Comparison of ENCODE assay signal across 24 mouse cellular contexts in genomic region chr12:107823768-107824394, GRCm38 (mm10).
"Had no signal": no experiment of that assay in that cellular context is flagged by ENCODE, and none has a peak within 500 bp of the region (broad histone marks: within the 10 kb centered on the region; RNA-seq: fewer than 3 reads in every experiment).

No protein-coding gene starts in this region.

- H3K4me3 ChIP-seq: limb, embryonic 12.5 days; limb, embryonic 15.5 days; midbrain, embryonic 13.5 days; myocyte; neural tube, embryonic 13.5 days; stomach, embryonic 15.5 days had no signal

- H3K36me3 ChIP-seq: limb, embryonic 12.5 days; limb, embryonic 15.5 days; midbrain, embryonic 13.5 days; neural tube, embryonic 13.5 days; stomach, embryonic 15.5 days had no signal

- H3K27ac ChIP-seq: hindbrain, postnatal 0 days; limb, embryonic 12.5 days; limb, embryonic 15.5 days; liver, embryonic 14.5 days; macrophage; midbrain, embryonic 13.5 days; neural tube, embryonic 13.5 days; stomach, embryonic 15.5 days had no signal

- DNase-seq: kidney, adult 18-20 months; kidney, adult 9 months; kidney, postnatal 14 days; kidney, postnatal 4 days; left cerebral cortex, postnatal 4 days; liver, postnatal 0 days; lung, embryonic 14.5 days; right cerebral cortex, adult 18-20 months; right cerebral cortex, postnatal 14 days; right cerebral cortex, postnatal 4 days; thymus, postnatal 25 days had no signal

- H3K4me2 ChIP-seq: limb, embryonic 12.5 days; limb, embryonic 15.5 days; liver, embryonic 11.5 days; lung, embryonic 14.5 days; midbrain, embryonic 13.5 days; neural tube, embryonic 13.5 days; stomach, embryonic 15.5 days had no signal

- H3K27me3 ChIP-seq: limb, embryonic 12.5 days; limb, embryonic 15.5 days; midbrain, embryonic 13.5 days; neural tube, embryonic 13.5 days; stomach, embryonic 15.5 days had no signal

- H3K4me1 ChIP-seq: limb, embryonic 12.5 days; limb, embryonic 15.5 days; midbrain, embryonic 13.5 days; neural tube, embryonic 13.5 days; stomach, embryonic 15.5 days had no signal

- H3K9me3 ChIP-seq: limb, embryonic 12.5 days; limb, embryonic 15.5 days; midbrain, embryonic 13.5 days; neural tube, embryonic 13.5 days; stomach, embryonic 15.5 days had no signal

- H3K9ac ChIP-seq: limb, embryonic 12.5 days; limb, embryonic 15.5 days; liver, embryonic 14.5 days; liver, postnatal 0 days; lung, embryonic 14.5 days; midbrain, embryonic 13.5 days; neural tube, embryonic 13.5 days; stomach, embryonic 15.5 days had no signal

- ATAC-seq: hindbrain, postnatal 0 days; inflammation-experienced regulatory T-cells, adult 6 months; liver, postnatal 0 days; lung, postnatal 0 days; midbrain, embryonic 13.5 days; midbrain, embryonic 16.5 days had no signal
